Mouse (Mus musculus): Measurements from ENCODE around the gene Mcl1.

DNA sequence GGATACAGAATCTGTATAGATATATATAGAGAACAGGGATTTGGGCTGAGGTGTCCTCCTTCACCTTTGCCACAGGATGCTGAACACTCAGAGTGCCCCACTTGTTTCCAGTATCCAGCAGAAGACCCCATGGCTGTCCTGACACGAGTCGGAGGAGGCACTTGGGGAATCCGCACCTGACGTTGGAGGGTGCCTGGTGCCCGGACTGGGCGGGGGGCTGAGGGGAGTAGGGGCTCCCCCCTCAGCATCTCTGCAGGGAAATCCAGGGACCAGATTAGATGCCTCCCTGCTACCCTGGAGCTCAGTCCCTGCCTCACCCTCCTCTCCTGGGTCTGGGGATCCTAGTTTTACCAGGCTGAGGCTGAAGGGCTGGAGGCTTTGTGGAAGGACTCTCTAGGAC, 22.1 kb downstream of the Mcl1 start:
- TF ChIP-seq POLR2A (IDR thresholded peaks at IDR 0.05; ENCODE audit: borderline replicate concordance, insufficient read depth, low read length) (no peak), CTCF (IDR thresholded peaks at IDR 0.05; ENCODE audit: borderline replicate concordance, insufficient read depth, low read depth, low read length) (no peak)
